Mouse (Mus musculus): ENCODE measurements at regions not wholly inside any gene's neighbourhood (a gene's known extent, or its start where the extent isn't known, plus 50 kb on each side); places are given as distances from the start of the nearest gene placed in this dataset.
"Not testable (repeated sequence)": the region's sequence is repeated elsewhere in the genome, so short reads cannot be mapped to it uniquely, and the experiment has no call there.

DNA sequence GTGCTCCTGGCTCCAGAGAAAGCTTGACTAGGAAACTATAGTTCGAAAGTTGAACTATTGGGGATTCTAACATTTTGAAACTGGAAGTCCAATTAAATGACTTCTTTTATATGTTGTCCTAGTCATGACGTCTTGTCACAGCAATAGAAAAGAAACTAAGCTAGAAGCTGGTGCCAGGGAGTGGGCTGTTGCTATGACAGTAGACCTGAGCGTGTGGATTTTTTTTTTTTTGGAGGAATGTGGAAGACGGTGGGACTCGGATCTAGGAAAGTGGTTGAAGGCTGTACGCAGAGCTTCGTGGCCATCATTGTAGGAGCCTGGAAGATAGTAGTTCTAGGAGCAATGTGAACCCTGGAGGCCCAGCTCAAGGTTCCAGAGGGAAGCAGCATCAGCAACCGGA, 194.2 kb upstream of the Zfp703 start:
- TF ChIP-seq MAX (IDR thresholded peaks at IDR 0.05; ENCODE audit: low read length); CTCF (conservative IDR thresholded peaks at IDR 0.05 in 1 of 2, IDR thresholded peaks at IDR 0.05 in 1 of 2; ENCODE audit: low read depth in 2 of 2, low read length in 2 of 2); POLR2A (IDR thresholded peaks at IDR 0.05; ENCODE audit: low read depth, low read length); NRF1 (IDR thresholded peaks at IDR 0.05; ENCODE audit: low read depth, low read length); E2F4 (IDR thresholded peaks at IDR 0.05; ENCODE audit: insufficient replicate concordance, low read depth, low read length); MAFK (IDR thresholded peaks at IDR 0.05; ENCODE audit: insufficient replicate concordance, low read length): not testable (repeated sequence)
